Mouse (Mus musculus) kidney, adult 11 months (tissue): ENCODE data around the gene Efnb3.
"Not testable (repeated sequence)": the region's sequence is repeated elsewhere in the genome, so short reads cannot be mapped to it uniquely, and the experiment has no call there.

ENCODE experiments used
- DNase-seq: peaks from one replicate; pipeline ENCODE4 v3.0.0; 2022

Efnb3 gene

GRCm38 (mm10) chr11:69549060-69549656 is 10.8 kb downstream of the Efnb3 start, which contains the start of gene Dnah2:
Gene Dnah2, minus strand, starts transcription at chr11:69549110.
- no peak for DNase-seq

- DNase-seq = peak; percentile 26
Measured at GRCm38 (mm10) chr11:69547071-69547470, 12.9 kb downstream of the Efnb3 start.

- DNase-seq = peak; percentile 67
Measured at GRCm38 (mm10) chr11:69546423-69547053, 13.5 kb downstream of the Efnb3 start.

- no peak for DNase-seq
Measured at GRCm38 (mm10) chr11:69545957-69546356, 14.0 kb downstream of the Efnb3 start.

- no peak for DNase-seq
Measured at GRCm38 (mm10) chr11:69543598-69543997, 16.4 kb downstream of the Efnb3 start.

GRCm38 (mm10) chr11:69541741-69542140 is 18.3 kb downstream of the Efnb3 start:
- DNase-seq = not testable (repeated sequence)

- DNase-seq = no peak
Measured at GRCm38 (mm10) chr11:69540700-69541099, 19.3 kb downstream of the Efnb3 start.

GRCm38 (mm10) chr11:69534990-69535389 is 25.0 kb downstream of the Efnb3 start:
- DNase-seq = no peak

- no peak for DNase-seq
Measured at GRCm38 (mm10) chr11:69532480-69533150, 27.4 kb downstream of the Efnb3 start.

GRCm38 (mm10) chr11:69530755-69531154 is 29.2 kb downstream of the Efnb3 start:
- DNase-seq = not testable (repeated sequence)

- not testable (repeated sequence) for DNase-seq
Measured at GRCm38 (mm10) chr11:69530281-69530680, 29.7 kb downstream of the Efnb3 start.

- no peak for DNase-seq
Measured at GRCm38 (mm10) chr11:69528031-69528390, 32.0 kb downstream of the Efnb3 start.

GRCm38 (mm10) chr11:69527098-69528030 is 32.6 kb downstream of the Efnb3 start:
- DNase-seq = no peak

GRCm38 (mm10) chr11:69526631-69527030 is 33.4 kb downstream of the Efnb3 start:
- no peak for DNase-seq

GRCm38 (mm10) chr11:69525661-69526060 is 34.3 kb downstream of the Efnb3 start:
- DNase-seq = no peak

- no peak for DNase-seq
Measured at GRCm38 (mm10) chr11:69523651-69524050, 36.4 kb downstream of the Efnb3 start.

- DNase-seq = no peak
Measured at GRCm38 (mm10) chr11:69521526-69522149, 38.4 kb downstream of the Efnb3 start.

GRCm38 (mm10) chr11:69519976-69520375 is 40.0 kb downstream of the Efnb3 start:
- DNase-seq = no peak

- no peak for DNase-seq
Measured at GRCm38 (mm10) chr11:69516661-69517060, 43.3 kb downstream of the Efnb3 start.

- no peak for DNase-seq
Measured at GRCm38 (mm10) chr11:69516151-69516640, 43.8 kb downstream of the Efnb3 start.

- DNase-seq = no peak
Measured at GRCm38 (mm10) chr11:69513840-69514239, 46.2 kb downstream of the Efnb3 start.

GRCm38 (mm10) chr11:69510796-69511496 is 49.1 kb downstream of the Efnb3 start:
- no peak for DNase-seq
